Mouse (Mus musculus) frontal cortex, postnatal 25 days (tissue): ENCODE data around the gene Rp2.

Experiments
- DNase-seq, 2 experiments: peaks; one replicate each; pipeline ENCODE4 v3.0.0; 2022; ENCODE audit warnings: low spot score in 2 of 2

Gene Rp2

GRCm38 (mm10) chrX:20425140-20425838, 61.0 kb downstream of the Rp2 start, which contains the start of gene Jade3:
Gene Jade3 (plus strand): TSS chrX:20425688.
- DNase-seq, result peak; percentile 14 to 23

- DNase-seq, result peak in 1 of 2 experiments; percentile 4
These were observed 61.7 kb downstream of the Rp2 start for GRCm38 (mm10) chrX:20425839-20426449.
